Mouse (Mus musculus) layer of hippocampus, postnatal 14 days (tissue): ENCODE measurements around the gene Vps37b. TPM values are rescaled to one million over a fixed set of nuclear protein-coding genes. Genes with fewer than 3 reads are reported as not detected.

Experiments used
- DNase-seq, 2 experiments: peaks; one replicate each; pipeline ENCODE4 v3.0.0; 2021 to 2022; ENCODE audit warnings: low spot score in 2 of 2, mixed read lengths in 1 of 2
- total RNA-seq, 2 experiments: library from RNA; stranded (reverse); gene quantifications; 2 replicates each; pipeline ENCODE4 v1.2.3; 2021

Vps37b gene
- total RNA-seq, 2 experiments from 2014 or later = 35.9 to 41.0 TPM

DNA sequence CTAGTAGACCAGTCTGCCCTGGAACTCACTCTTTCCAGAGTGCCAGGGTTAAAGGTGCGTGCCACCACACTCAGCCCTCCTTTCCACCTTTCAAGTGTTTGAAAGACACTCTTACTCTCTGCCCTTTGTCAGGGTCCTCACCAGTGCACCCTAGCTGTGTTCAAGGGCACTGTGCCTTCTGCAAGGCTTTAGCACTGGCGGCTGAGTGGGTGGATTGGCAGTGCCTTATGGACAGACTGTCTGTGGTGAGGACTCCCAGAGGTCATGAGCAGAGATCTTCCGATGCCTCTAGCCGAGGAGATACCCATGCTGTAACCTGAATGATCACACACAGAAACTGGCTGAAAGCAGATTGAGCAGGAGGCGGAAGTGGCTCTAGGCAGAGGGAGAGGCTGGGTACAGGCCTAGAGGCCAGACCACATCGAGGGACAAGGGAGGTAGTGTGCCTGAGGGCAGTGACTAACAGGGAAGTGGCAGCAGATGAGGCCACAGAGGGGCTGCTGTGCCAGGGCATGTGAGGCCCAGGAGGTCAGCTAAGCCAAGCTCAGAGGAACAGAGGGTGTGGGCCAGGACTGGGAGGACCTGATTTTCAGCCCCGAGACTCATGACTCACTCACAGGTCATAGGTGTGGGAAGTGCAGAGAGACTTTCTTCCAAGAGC, 14.8 kb upstream of the Vps37b start:
- no peak for DNase-seq

DNA sequence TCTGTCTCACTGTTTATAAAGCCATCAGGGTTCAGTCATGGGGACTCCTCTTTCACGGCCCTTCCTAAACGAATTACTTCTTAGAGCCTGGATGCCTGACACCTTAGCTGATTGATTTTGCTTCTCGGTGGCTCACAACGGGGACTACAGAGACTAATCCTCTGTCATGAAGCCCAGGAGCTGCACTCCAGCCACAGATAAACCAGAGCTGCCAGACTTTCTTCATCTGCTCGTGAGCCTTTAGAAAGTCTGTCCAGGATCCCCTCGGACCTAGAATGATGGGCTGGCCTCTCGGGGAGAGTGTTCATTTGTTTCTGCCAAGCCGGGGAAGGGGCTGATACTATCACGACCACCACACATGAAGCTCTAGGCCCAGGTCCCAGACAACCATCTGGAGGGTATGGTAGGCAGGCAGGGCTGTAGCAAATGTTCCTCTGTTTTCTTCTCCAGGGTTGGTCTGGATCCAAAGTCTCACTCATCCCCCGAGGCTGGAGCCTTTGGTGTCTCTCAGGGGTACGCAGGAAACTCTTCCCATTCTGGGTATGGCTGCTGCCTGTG, 13.5 kb upstream of the Vps37b start:
- peak in 1 of 2 experiments; percentile 75 for DNase-seq

DNA sequence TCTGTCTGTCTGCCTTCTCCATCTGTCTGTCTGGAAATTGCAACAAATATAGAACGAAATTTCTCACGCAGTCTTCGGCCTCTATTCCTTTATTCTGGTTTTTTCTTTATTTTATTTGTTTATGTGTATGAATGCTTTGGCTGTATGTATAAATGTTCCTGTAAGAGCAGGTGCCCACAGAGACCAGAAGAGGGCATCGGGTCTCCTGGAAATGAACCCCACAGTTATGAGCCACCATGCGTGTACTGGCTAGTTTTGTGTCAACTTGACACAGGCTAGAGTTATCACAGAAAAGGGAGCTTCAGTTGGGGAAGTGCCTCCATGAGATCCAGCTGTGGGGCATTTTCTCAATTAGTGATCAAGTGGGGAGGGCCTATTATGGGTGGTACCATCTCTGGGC, 11.9 kb upstream of the Vps37b start:
- DNase-seq = no peak

DNA sequence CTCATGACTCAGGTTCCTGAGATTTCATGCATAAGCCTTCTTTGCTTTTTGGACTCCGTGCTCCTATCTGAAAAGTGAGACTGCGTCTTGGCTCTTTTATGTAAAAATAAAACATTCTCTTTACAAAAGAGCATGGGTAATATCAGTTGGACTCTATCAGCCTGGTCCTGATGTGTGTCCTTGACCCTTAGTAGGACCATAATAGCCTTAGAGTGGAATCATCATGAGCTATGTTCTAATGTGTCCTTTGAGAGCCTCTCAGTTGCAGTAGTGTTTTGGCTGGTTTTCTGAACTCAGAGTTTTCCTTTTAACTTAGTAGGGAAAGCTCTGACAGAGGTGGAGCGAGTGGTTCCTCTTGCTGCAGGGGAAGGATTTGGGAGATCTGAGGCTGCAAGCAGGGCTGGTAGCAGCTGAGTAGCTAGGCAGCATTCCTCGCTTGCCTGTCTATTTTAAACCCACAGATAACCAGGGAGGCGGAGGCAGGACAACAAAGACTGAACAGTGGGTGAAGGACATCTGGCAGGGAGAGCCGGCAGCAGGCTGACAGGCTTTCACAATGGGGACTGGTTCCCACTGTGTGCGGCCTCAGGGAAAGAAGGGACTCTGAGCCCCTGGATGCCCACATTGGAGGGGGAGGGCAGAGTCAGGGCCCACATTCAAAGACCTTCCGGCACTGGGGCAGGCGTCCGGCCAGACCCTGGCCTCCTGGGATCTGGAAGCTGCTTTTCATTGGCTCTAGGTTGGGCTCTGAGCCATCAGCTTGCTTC, 11.3 kb upstream of the Vps37b start:
- DNase-seq = peak; percentile 87 to 91

DNA sequence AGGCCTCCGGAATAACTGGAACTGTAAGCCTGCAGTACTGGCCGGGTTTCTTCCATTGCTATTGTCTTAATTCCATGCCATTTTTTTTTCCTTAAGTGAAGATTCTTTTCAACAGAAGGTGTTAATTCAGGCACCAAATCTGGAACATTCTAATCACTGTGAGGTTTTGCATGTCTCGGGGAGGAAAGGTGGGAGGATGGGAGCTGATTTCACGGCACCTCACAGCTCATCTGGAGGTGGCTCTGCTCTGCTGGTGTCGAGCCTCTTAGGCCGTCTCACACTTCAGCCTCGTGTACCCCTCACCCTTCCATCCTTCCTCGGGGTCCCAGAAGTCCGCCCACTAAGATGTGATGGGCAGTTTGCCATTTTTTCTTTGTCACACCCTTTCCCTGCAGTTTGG, 9.0 kb upstream of the Vps37b start:
- DNase-seq = no peak

DNA sequence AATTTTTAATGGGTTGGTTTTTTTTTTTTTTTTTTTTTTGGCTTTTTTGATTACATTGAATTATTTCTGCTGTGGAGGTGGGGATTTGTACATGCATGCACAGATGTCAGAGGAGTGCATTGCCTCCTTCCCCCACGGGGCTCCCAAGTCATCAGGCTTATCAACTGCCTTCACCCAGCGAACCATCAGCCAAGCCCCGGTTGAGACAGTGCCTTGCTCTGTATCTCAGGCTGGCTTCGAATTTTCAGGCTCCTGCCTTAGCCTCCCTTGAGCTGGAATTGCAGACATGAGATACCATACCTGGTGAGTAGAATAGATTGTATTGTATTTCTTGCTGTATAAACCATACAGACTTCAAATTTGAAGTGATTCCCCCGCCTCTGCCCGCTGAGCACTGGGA, 7.5 kb upstream of the Vps37b start:
- DNase-seq = no peak

DNA sequence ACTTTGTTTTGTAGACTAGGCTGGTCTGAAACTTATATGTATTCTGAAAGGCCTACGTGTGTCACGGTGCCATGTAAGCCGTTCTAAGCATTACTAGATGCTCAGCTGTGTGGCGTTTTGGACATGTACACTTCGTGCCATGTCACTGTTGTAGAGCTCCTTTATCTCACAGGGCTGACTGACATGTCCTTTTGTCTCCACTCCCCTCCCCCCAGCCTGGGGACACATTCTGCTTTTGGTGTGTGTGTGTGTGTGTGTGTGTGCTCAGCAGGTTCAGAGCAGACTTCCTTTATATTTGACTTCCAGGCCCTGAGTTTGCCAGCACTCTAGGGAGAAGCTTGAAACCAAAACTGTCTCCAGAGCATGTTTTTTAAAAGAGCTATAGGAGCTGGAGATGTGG, 4.8 kb upstream of the Vps37b start:
- DNase-seq = no peak

DNA sequence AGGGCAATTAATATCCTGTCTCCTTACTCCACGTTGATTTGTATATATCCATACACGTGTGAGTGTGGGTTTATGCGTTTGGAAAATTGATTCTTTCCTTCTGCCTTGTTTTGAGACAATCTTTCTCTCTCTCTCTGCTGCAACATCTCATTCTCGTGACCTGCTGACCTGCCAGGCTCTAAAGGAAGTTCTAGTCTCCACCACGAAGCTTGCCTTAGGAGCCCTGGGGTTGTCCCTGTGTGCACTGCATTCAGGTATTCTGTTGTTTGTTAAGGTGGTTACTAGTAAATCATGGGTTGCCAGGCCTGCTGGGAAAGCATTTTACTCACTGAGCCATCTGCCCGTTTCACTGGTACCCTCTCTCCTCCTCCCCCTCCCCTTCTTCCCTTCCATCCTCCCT, 4.3 kb upstream of the Vps37b start:
- no peak for DNase-seq

DNA sequence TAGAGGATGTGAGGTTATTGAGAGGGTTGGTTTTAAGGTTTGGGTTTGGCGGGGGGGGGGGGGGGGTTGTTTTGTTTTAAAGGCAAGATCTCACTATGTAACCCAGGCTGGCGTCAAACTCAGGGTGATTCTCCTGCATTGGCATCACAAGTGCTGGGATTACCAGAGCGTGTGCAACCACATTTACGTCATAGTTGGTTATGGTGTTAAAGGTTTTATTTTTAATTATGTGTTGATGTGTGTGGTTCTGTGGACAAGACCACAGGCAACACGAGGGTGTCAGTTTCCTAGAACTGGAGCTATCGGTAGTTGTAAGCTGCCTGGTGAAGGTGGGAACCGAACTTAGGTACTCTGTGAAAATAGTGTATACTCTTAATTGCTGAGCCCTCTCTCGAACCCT, 3.7 kb upstream of the Vps37b start:
- DNase-seq = no peak

DNA sequence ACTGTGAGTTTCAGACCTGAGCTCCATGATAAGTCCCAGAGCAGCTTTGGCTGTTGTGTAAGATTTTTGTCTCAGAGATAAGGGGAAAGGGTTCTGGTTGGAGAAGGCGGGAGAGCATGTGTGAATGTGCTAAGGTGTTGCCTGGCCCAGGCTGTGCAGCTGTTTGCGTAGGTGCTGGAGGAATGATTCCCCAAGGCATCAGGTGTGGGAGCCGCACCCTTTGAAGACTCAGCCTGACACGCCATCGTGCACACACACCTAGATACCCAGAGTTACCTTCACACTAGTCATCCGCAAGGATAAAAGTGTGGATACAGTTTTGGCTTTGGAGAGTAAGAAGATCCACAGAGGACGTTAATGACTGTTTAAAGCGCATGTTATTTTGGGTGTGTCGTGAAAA, 3.3 kb upstream of the Vps37b start:
- no peak for DNase-seq

DNA sequence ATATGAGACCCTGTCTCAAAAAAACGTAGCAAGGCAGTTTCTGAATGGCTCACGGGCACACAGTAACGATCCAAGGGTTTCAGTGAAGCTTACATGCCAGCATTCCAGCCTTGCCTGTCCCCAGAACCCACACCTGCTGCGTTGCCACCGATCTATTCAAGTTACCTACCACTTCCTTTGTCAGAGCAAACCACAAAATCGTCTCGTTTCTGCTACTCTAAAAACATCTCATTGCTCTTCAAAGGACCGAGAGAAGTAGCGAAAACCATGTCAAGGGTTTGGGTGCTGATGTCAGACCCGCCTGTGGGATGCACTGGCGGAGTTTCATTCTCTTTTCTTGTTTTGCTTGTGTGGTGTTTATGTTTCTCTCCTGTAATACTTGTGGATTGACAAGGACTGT, 2.4 kb upstream of the Vps37b start:
- DNase-seq = no peak

DNA sequence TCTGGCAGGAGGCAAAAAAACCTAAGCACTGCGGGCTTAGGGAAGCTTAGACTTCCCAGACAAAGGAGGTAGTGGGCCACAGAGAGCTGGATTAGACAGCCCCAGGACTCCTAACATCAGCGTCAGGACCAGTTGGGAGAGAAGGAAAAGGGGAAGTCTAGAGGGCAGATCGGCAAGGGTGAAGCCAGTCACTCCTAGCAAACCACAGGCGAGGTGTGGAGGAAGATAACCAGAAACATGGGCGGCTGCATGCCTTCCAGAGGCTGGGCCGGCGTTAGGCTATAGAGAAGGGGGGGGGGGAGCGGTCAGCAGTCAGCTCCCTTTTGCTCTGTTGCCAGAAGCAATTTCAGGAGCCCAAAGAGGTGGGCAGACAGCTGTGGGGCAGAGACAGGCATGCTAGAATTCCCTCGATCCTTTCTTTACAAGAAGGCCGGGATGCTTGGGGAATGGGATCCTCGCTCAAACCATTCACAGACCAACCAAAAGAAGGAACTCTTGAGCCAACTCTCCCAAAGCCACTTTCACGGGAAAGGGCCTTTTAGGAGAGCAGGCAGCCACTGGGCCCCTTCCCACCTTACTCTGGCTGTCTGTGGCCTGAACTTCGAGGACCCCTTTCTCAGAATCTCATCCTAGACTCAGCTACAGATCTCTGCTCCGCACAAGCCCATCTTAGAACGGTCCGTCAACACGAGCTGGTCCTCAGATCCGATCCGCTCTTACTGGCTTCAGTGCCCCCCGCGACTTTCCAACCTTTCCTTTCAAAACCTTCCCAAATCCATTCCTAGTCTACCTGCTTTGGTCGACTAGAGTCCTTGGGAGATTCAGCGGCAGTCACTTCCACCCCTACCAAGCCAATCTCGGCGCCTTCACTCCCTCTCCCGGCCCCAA, 758 bp downstream of the Vps37b start:
- no peak for DNase-seq

DNA sequence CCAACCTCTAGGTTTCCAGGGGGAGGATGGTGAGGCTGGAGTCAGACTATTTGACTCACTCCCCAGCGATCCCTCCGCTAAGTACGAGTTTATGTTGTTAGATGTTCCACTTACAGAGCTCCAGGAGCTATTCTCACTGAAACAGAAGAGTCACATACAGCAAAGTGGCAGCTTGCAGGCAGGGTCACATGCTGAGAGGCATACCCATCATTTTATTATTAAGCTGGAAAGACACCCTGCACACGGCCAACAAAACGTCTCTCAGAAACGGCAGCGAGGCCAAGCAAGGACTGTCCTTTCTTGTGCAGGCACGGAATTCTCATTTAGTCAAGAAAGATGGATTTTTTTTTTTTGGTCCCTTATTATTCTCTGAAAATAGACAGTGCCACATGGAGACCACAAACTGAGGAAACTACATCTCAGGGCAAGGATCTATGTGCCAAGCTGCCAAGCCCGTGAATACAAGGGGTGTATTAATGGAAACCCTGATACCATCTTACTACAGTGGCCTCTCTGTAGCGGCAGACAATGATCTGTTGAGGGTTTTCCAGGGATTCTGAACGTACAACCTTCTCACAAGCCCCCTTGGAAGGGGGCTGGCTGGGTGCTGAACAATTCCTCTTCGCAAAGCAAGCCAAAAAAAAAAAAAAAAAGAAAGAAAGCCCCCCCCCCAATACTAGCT, 1.5 kb downstream of the Vps37b start:
- peak in 1 of 2 experiments; percentile 60 for DNase-seq

DNA sequence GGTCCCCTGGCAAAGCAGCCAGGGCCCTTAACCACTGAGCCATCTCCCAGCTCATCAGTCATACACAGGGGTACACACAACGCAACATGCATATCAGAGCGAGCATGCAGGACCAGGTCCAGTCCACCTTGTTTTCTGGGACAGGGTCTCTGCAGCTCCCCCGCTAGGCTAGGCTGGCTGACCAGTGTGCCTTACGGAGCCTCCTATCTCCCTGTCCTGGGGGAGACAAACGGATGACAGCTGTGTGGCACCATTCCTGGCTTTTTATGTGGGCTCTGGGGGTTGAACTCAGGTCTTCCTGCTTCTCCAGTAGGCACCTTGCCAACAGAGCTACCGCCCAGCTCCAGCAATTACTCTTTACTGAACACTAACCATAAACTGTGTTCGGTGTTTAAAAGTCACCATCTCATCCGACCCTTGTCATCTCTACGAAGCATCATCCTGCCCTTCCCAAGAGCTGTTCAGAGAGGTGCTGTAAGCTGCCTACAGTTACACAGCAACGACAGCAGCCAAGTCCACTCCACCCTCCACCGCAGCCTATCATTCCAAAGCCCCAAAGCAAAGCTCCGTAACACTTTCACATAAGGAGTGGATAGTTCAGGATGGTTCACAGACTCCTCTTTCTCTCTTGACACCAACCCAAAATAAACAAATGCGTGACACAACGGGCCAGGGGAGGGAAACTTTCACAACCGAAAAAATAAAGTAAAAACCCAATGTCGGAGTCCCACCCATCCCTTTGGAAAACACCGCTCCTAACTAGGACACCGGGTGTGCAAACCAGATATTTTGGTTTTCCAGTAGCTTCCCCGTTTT, 2.6 kb downstream of the Vps37b start:
- DNase-seq = no peak

DNA sequence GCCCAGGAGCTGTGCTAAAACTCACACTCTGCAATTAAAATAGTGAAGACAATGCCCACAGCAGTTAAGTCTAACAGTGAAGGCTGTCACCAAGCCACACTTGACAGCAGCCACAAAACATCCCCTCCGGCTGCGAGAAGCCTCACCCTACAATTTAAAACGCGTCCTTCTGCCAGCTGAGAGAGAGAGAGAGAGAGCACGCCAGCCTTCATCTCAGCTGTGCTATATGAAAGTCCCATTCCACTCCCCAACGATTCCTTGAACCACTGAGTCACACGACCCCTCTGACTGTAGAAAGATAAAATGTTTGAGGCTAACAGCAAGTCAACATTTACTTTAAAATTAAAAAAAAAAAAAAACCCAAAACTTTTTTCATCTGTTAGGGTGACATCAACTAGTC, 3.4 kb downstream of the Vps37b start:
- no peak for DNase-seq

DNA sequence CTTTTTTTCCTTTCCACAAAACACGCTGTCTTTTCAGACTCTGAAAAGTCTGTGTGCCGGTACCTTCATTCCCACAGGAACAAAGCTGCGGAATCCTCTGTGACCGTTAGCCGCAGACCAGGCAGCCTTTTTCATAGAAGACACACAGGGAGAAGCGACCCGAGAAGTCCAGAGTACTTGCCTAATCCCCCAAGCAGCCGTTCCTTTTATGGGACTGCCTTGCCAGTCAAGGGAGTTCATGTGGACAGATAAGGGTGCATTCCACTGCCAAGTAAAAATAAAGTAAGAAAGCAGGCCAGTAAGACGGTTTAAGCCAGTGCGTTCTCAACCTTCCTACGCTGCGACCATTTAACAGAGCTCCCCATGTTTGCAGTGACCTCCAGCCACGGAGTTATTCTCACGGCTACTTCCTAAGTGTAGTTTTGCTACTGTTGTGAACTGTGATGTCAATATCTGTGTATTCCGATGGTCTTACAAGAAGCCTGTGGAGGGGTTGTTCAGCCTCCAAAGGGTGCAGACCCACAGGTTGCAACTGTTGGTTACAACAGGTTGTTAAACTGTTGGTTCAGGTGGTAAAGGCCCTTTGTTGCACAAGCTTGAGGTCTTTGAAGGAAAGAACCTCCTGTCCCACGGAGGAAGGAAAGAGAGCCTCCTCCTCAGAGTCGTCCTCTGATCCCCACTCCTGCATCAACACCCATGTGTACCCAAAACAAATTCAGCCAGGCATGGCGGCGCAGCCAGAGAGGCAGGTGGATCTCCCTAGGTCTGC, 4.2 kb downstream of the Vps37b start:
- no peak for DNase-seq

DNA sequence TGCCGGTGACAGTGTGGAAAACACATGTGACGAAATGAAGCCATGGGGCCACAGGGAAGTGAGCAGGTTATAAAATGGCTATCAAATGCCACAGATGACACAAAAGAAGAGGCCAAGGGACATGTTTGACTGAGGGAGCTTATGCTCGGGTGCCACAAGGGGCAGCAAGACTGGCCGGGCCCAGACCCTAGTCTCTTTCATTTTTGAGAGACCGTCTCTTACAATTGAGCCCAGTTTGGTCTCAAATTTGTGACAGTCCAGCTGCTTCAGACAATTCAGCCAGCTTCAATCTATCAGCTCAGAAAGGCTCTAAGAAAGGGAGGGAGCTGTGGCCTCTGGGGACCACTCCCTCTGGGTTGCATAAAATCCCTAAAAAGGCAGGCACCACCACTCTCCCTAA, 5.5 kb downstream of the Vps37b start:
- DNase-seq = no peak

DNA sequence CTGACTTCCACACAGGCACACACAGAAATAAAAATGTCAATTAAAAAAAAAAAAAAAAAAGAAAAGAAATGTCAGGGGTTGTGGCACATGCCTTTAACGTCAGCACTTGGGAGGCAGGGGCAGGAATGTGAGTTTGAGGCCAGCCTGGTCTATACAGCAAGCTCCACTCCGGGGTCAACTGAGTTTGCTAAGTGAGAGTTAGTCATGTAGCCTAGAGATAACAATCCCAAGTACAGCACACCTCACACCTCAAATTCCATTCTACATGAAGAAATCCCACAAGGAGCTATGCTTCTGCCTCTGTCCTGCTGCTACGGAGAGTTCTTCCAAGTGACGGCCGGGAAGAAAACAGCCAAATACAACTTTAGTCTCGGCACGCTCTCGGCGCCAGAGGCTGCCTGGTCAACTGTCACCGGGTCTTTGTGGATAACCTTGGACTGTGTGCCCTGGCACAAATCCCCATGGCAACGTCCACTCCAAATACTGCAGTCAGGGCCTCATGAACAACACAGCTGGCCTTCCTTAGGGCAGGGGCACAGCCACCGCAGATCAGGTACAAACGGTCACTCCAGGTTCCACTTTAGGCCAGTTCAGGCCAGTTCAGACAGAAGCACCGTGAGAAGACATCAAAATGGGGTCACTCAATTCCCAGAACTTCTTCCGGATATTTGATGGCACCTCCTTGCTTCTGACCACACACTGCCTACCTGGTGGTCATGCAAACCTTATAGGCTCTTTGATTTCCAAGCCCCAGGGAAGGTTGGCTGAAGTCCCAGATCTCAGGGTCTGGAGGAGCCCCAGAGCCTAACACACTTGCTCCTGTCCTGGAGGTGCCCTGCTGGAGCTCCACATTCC, 6.3 kb downstream of the Vps37b start:
- no peak for DNase-seq

DNA sequence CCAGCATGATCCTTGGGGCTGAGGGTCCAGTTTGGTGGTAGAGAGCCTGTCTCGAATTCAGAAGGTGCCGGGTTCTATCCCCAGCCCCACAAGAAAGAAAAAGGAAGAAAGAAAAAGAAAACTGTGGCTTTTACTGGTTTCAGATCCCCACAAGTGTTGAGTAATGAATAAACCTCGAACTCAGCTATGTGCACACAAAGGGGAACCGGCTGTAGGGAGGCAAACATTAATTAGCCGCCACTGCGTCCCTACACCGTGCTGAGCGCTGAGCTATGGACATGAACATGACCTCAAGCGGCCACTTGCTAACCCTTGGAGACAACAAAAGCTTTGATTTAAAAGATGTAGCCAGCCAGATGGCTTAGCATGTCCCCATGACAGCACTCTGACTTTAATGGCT, 6.9 kb downstream of the Vps37b start:
- no peak for DNase-seq
